Mouse (Mus musculus) layer of hippocampus, adult 2 months (tissue): ENCODE measurements around the gene Cdkal1. TPM values are rescaled to one million over a fixed set of nuclear protein-coding genes. Genes with fewer than 3 reads are reported as not detected.
A peak's percentile ranks its signal among the peaks of the same experiment; 100 is the strongest.

Source experiments
- DNase-seq, 2 experiments: peaks; one replicate each; pipeline ENCODE4 v3.0.0; 2022; ENCODE audit warnings: low spot score in 2 of 2
- H3K27ac ChIP-seq: fragments of 200-600 bp; 2 replicates; pipeline ENCODE4 v1.8.1; 2022
- H3K4me3 ChIP-seq: fragments of 200-600 bp; 2 replicates; pipeline ENCODE4 v1.8.1; 2022; ENCODE audit warnings: mild to moderate bottlenecking
- CTCF ChIP-seq: fragments of 200-600 bp; conservative IDR thresholded peaks from 2 replicates; pipeline ENCODE4 v1.8.1; 2022; ENCODE audit warnings: antibody characterized with exemption, mild to moderate bottlenecking, moderate library complexity
- total RNA-seq, 2 experiments: library from RNA; stranded (reverse); gene quantifications; 2 replicates each; pipeline ENCODE4 v1.2.3; 2021

Cdkal1 gene
- total RNA-seq, 2 experiments from 2014 or later, result 29.9 to 31.7 TPM

- TF ChIP-seq CTCF, result no peak
- Histone ChIP-seq H3K4me3 (no peak overlapping the region), H3K27ac (no peak overlapping the region)
- no peak for DNase-seq
These were observed 265.3 kb downstream of the Cdkal1 start for GRCm38 (mm10) chr13:29590164-29590563.

DNA sequence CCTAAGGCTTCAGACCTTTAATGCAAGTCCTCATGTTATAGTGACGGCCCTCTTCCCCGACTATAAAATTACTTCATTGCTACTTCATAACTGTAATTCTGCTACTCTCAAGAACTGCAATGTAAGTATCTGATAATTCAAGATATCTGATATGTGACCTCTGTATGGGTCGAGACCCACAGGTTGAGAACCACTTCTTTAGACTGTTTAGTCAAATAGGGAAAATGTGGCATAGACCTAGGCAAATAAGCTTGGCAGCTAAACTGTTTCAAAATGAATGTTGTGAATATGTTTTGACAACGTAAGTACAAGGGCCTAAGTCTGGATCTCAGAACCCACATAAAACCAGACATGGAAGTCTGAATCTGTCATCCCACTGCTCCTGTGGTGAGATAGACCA is 266.8 kb downstream of the Cdkal1 start:
- DNase-seq, result no peak
- no peak overlapping the region for H3K4me3 ChIP-seq
- no peak for TF ChIP-seq CTCF
- no peak overlapping the region for H3K27ac ChIP-seq

DNA sequence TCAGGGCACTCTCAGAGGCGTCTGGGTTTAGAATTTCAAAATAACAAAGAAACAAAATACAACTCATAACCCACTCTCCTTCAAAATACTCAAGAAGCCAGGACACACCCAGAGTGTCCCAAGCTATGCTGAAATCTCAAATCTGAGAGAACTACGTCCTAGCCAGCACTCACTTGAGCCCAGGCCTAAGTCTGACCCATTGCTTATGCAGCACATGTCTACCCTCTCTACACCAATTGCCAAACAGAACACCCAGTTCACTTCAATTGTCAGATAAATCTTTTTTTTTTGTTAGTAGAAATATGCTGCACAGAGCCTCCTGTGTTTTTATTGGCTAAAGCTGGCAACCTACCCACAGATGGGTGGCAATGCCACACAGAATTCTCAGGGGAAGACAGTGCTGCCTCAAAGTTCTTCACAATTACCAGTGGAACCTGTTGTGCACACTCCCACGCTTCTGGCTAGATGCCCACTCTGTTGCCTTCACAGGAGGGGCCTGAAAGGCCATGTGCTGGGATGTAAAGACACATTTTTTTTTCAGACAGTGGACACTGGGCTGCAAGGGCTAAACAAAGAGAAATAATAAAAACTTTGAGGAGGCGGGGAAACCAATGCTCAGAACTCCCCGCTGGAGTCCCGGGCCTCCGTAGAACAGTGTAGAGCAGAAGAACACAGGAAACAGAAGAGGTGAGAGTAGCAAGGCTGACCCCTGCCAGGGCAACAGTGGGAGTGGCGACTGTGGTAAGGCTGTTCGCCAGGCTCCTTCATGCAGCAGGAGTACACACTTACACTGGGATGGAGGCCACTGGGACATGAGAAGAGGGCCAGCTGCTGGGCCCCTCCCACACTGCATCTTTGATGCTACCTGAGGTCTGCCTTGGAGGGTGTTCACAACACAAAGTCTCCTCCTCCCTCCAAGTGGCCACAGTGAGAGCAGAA is 273.4 kb downstream of the Cdkal1 start:
- no peak for TF ChIP-seq CTCF
- DNase-seq, result peak; percentile 32 to 60
- H3K4me3 ChIP-seq, result no peak overlapping the region
- peak overlapping the region; percentile 58 for H3K27ac ChIP-seq

GRCm38 (mm10) chr13:29580780-29581179 is 274.7 kb downstream of the Cdkal1 start:
- TF ChIP-seq CTCF, result no peak
- DNase-seq, result no peak
- Histone ChIP-seq H3K27ac (no peak overlapping the region), H3K4me3 (no peak overlapping the region)

DNA sequence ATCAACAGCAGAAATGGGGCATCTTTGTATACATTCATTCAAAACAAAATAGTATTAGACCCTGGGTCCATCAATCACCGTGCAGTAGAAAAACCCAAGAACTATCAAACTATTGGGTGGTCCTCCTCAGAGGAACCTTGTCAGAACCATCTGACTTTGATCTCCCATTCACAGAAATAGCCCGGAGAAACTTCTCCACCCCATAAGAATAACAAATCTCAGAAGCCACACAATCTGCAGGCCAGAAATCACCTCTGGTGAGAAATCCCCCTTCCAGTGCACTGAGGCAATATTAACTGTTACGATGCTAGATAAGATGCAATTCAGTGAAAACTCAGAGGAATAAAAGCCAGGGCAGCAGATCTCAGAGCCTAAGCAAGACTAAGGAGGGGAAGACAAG is 275.5 kb downstream of the Cdkal1 start:
- no peak for TF ChIP-seq CTCF
- DNase-seq, result no peak
- no peak overlapping the region for H3K27ac ChIP-seq
- no peak overlapping the region for H3K4me3 ChIP-seq

DNA sequence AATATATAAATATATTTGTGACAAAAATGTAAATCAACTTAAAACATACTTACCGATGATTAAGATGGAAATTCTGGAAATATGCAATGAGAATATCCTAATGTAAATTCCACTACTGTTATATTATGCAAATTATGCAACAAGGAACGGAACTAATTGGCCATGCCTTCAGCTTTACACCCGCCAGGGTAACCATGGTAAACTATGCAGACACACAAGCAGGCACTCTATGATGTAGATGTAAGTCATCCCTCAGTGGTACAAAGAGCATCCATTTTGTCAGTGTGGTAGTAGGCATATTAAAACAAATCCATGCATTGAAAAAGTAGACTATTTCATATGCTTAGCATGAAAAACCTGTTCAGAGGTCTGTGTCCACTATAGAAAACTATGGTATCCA is 276.9 kb downstream of the Cdkal1 start:
- no peak for TF ChIP-seq CTCF
- no peak overlapping the region for H3K4me3 ChIP-seq
- no peak for DNase-seq
- no peak overlapping the region for H3K27ac ChIP-seq

DNA sequence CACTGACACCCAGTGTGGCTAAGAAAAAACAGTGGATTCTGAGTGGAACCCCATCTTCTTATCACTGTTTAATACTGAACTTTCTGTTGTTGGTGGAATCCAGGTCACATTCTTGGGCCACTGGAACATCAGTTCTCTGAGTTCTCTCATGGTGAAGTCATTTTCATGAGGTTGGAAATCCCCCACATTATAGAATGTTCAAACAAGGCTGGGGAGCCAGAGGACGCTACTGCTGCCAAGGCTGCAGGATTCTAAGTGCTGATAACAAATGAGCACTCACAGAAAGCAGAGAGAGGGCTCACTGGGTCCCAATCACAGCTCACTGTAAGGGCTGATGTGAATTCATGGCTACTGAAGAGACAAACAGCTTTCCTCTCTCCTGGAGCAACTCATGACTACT is 280.7 kb downstream of the Cdkal1 start:
- DNase-seq, result no peak
- no peak for TF ChIP-seq CTCF
- Histone ChIP-seq H3K27ac (no peak overlapping the region), H3K4me3 (no peak overlapping the region)

- no peak for TF ChIP-seq CTCF
- Histone ChIP-seq H3K4me3 (no peak overlapping the region), H3K27ac (no peak overlapping the region)
- no peak for DNase-seq
These were observed 283.0 kb downstream of the Cdkal1 start for GRCm38 (mm10) chr13:29572477-29572876.

DNA sequence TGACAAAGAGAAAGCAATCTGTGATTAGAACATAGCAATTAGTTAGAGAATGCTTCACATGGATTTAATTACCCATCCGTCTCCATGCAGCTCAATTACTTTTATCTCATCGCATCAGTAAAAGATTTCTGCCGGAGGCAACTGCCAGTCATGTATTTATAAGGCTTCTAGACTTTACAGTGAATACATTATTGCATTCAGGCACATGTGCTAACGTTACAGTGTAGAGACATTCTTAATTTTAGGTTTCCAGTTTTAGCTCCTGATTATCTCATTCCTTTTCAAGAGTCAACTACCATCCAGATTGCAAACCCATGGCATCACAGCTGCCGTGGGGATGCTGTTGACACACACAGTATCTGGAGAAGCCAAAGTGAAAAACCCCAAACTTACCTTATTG is 289.8 kb downstream of the Cdkal1 start:
- no peak for DNase-seq
- no peak overlapping the region for H3K27ac ChIP-seq
- TF ChIP-seq CTCF, result no peak
- H3K4me3 ChIP-seq, result no peak overlapping the region

- H3K4me3 ChIP-seq, result no peak overlapping the region
- DNase-seq, result no peak
- no peak overlapping the region for H3K27ac ChIP-seq
- TF ChIP-seq CTCF, result no peak
These were observed 296.3 kb downstream of the Cdkal1 start for GRCm38 (mm10) chr13:29559188-29559587.

DNA sequence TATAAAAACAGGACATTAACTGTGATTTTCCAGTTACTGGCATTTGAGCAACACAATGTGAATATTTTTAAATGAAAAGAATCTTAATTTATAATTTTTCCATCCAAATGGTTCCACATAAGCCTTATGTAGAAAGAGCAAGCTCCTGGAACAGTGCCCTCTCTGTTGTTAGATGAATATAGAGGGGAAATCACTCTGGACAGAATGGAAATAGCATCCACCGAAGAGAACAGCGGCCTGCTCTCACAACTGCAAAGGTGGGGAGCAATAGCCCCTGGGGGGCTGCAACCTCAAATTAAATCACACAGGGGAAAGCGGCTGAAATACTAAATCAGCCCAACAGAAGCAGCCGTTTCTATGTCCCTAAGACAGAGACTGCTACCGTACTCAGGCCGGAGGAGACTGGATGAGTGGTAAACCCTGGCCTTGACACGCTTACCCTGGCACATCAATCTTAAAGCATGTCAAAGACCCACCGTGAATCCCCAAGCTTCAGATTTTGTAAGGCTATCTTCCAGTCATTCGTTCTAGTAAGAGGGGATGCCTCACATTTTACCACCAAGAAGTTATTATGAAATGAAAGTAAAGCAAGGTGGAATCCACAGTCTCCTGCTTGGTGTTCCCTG is 300.2 kb downstream of the Cdkal1 start:
- DNase-seq, result peak in 1 of 2 experiments; percentile 20
- Histone ChIP-seq H3K4me3 (no peak overlapping the region), H3K27ac (peak overlapping the region; percentile 61)
- no peak for TF ChIP-seq CTCF

- DNase-seq, result no peak
- H3K4me3 ChIP-seq, result no peak overlapping the region
- 0 out of 2 replicates have a peak overlapping the region, but pooled peaks have one; percentile 61 for H3K27ac ChIP-seq
- TF ChIP-seq CTCF, result no peak
These were observed 301.7 kb downstream of the Cdkal1 start for GRCm38 (mm10) chr13:29553792-29554191.

GRCm38 (mm10) chr13:29552322-29552870 is 303.1 kb downstream of the Cdkal1 start:
- H3K4me3 ChIP-seq, result no peak overlapping the region
- H3K27ac ChIP-seq, result no peak overlapping the region
- no peak for TF ChIP-seq CTCF
- DNase-seq, result no peak

- TF ChIP-seq CTCF, result no peak
- no peak overlapping the region for H3K27ac ChIP-seq
- no peak overlapping the region for H3K4me3 ChIP-seq
- DNase-seq, result no peak
These were observed 304.6 kb downstream of the Cdkal1 start for GRCm38 (mm10) chr13:29550886-29551285.
